In genomic region chr11:47063690-47064089, GRCm38 (mm10) we compare ENCODE assay signal across 23 mouse cellular contexts.
"Had no signal": no experiment of that assay in that cellular context is flagged by ENCODE, and none has a peak within 500 bp of the region (broad histone marks: within the 10 kb centered on the region; RNA-seq: fewer than 3 reads in every experiment).

No protein-coding gene starts in this region.

- H3K9ac ChIP-seq: limb, embryonic 12.5 days; limb, embryonic 15.5 days; liver, embryonic 14.5 days; midbrain, embryonic 12.5 days; midbrain, embryonic 15.5 days; neural tube, embryonic 12.5 days; neural tube, embryonic 15.5 days had no signal

- H3K4me1 ChIP-seq: limb, embryonic 12.5 days; limb, embryonic 15.5 days; midbrain, embryonic 12.5 days; midbrain, embryonic 15.5 days; neural tube, embryonic 12.5 days; neural tube, embryonic 15.5 days had no signal

- H3K4me3 ChIP-seq: layer of hippocampus, adult 2 months; left cerebral cortex, adult 2 months; limb, embryonic 12.5 days; limb, embryonic 15.5 days; midbrain, embryonic 12.5 days; midbrain, embryonic 15.5 days; neural tube, embryonic 12.5 days; neural tube, embryonic 15.5 days had no signal

- H3K27me3 ChIP-seq: limb, embryonic 12.5 days; limb, embryonic 15.5 days; midbrain, embryonic 12.5 days; midbrain, embryonic 15.5 days; neural tube, embryonic 12.5 days; neural tube, embryonic 15.5 days had no signal

- H3K4me2 ChIP-seq: limb, embryonic 12.5 days; limb, embryonic 15.5 days; midbrain, embryonic 12.5 days; midbrain, embryonic 15.5 days; neural tube, embryonic 12.5 days; neural tube, embryonic 15.5 days had no signal

- DNase-seq: kidney, adult 2 months; layer of hippocampus, postnatal 36 days; lung, adult 18-20 months; lung, postnatal 14 days; right cerebral cortex, adult 18-20 months; right cerebral cortex, postnatal 14 days; right cerebral cortex, postnatal 4 days; thymus, adult 2 months; thymus, postnatal 14 days; thymus, postnatal 4 days had no signal

- H3K9me3 ChIP-seq: limb, embryonic 12.5 days; limb, embryonic 15.5 days; midbrain, embryonic 12.5 days; midbrain, embryonic 15.5 days; neural tube, embryonic 12.5 days; neural tube, embryonic 15.5 days had no signal

- H3K36me3 ChIP-seq: limb, embryonic 12.5 days; limb, embryonic 15.5 days; midbrain, embryonic 12.5 days; midbrain, embryonic 15.5 days; neural tube, embryonic 12.5 days; neural tube, embryonic 15.5 days had no signal

- H3K27ac ChIP-seq: kidney, postnatal 0 days; layer of hippocampus, adult 2 months; left cerebral cortex, adult 2 months; limb, embryonic 12.5 days; limb, embryonic 15.5 days; liver, embryonic 14.5 days; macrophage; midbrain, embryonic 12.5 days; midbrain, embryonic 15.5 days; neural tube, embryonic 12.5 days; neural tube, embryonic 15.5 days; stomach, postnatal 0 days had no signal

- ATAC-seq: intestine, postnatal 0 days; midbrain, embryonic 15.5 days had no signal
